Mouse (Mus musculus) testis, adult 2 months (tissue): ENCODE measurements at regions not wholly inside any gene's neighbourhood (a gene's known extent, or its start where the extent isn't known, plus 50 kb on each side); places are given as distances from the start of the nearest gene placed in this dataset.

ENCODE experiments used
- CTCF ChIP-seq: fragments of 200-500 bp; IDR thresholded peaks from 2 replicates; pipeline ENCODE4 v1.5.1; 2012; ENCODE audit warnings: low read depth, mild to moderate bottlenecking, inconsistent platforms, low read length, moderate library complexity; ENCODE audit not compliant: control insufficient read depth, insufficient read depth, insufficient replicate concordance
- POLR2A ChIP-seq: fragments of 200-500 bp; IDR thresholded peaks from 2 replicates; pipeline ENCODE4 v1.6.1; 2012; ENCODE audit warnings: low read depth, mild to moderate bottlenecking, inconsistent platforms, low read length, moderate library complexity; ENCODE audit not compliant: control insufficient read depth

- TF ChIP-seq POLR2A (no peak), CTCF (no peak)
These were observed 457.5 kb downstream of the Rnf144a start for GRCm38 (mm10) chr12:25957547-25957946.
